Mouse (Mus musculus) C2C12 (cell line): ENCODE measurements around the gene Rufy1.

Experiments used
- CTCF ChIP-seq: IDR thresholded peaks from one replicate; pipeline ENCODE4 v1.5.1; 2011; ENCODE audit not compliant: control insufficient read depth, insufficient read depth, insufficient read length
- FOSL1 ChIP-seq: IDR thresholded peaks from one replicate; pipeline ENCODE4 v1.8.0; 2011; ENCODE audit warnings: mild to moderate bottlenecking, low read length; ENCODE audit not compliant: poor library complexity, insufficient read depth, severe bottlenecking
- MAX ChIP-seq: IDR thresholded peaks from one replicate; pipeline ENCODE4 v1.6.1; 2011; ENCODE audit warnings: mild to moderate bottlenecking, control low read depth
- MYOD1 ChIP-seq: IDR thresholded peaks from one replicate; pipeline ENCODE4 v1.6.1; 2011; ENCODE audit warnings: low read depth; ENCODE audit not compliant: control insufficient read depth, insufficient read length
- USF1 ChIP-seq: IDR thresholded peaks from one replicate; pipeline ENCODE4 v1.6.1; 2011; ENCODE audit warnings: low read depth, mild to moderate bottlenecking, control low read depth, moderate library complexity

- no peak for TF ChIP-seq CTCF
- no peak for TF ChIP-seq FOSL1
- TF ChIP-seq MAX: no peak
- TF ChIP-seq USF1: no peak
- TF ChIP-seq MYOD1: no peak
These were observed 12.5 kb upstream of the Rufy1 start for GRCm38 (mm10) chr11:50443259-50444065.
